Mouse (Mus musculus) lung, postnatal 36 days (tissue): ENCODE measurements at regions not wholly inside any gene's neighbourhood (a gene's known extent, or its start where the extent isn't known, plus 50 kb on each side); places are given as distances from the start of the nearest gene placed in this dataset.

Experiments
- DNase-seq: peaks from one replicate; pipeline ENCODE4 v3.0.0; 2022; ENCODE audit warnings: mixed read lengths

- no peak for DNase-seq
Observed at GRCm38 (mm10) chr3:132485553-132485952, 144.1 kb upstream of the Gimd1 start.

GRCm38 (mm10) chr3:132506095-132506494 is 123.5 kb upstream of the Gimd1 start:
- peak; percentile 44 for DNase-seq

- DNase-seq: no peak
Observed at GRCm38 (mm10) chr3:132510240-132510639, 119.4 kb upstream of the Gimd1 start.

GRCm38 (mm10) chr3:132512526-132513102 is 117.0 kb upstream of the Gimd1 start:
- DNase-seq: no peak

GRCm38 (mm10) chr3:132533323-132533904 is 96.2 kb upstream of the Gimd1 start:
- DNase-seq: no peak

- DNase-seq: no peak
Observed at GRCm38 (mm10) chr3:132539780-132540658, 89.6 kb upstream of the Gimd1 start.

GRCm38 (mm10) chr3:132551238-132551808 is 78.3 kb upstream of the Gimd1 start:
- no peak for DNase-seq

GRCm38 (mm10) chr3:132565755-132566154 is 63.9 kb upstream of the Gimd1 start:
- DNase-seq: no peak

- no peak for DNase-seq
Observed at GRCm38 (mm10) chr3:132566301-132566700, 63.3 kb upstream of the Gimd1 start.
